Mouse (Mus musculus): ENCODE measurements at regions not wholly inside any gene's neighbourhood (a gene's known extent, or its start where the extent isn't known, plus 50 kb on each side); places are given as distances from the start of the nearest gene placed in this dataset.

- DNase-seq: no peak
Observed at GRCm38 (mm10) chr16:80083035-80083434, 992.1 kb upstream of the Tmprss15 start.

- peak; percentile 10 to 28 for DNase-seq
Observed at GRCm38 (mm10) chr16:80073675-80074074, 982.8 kb upstream of the Tmprss15 start.

Measured in cerebellum, postnatal 10 days (tissue).